Mouse (Mus musculus) limb, embryonic 12.5 days (tissue): Measurements from ENCODE around the gene Usp3. TPM values are rescaled to one million over a fixed set of nuclear protein-coding genes. Genes with fewer than 3 reads are reported as not detected.

Experiments
- ATAC-seq: fragments of 200-750 bp; cut with Nextera tagmentation; 2 replicates; pipeline ENCODE4 v1.8.0; 2017; ENCODE audit warnings: low read depth, moderate TSS enrichment; ENCODE audit not compliant: insufficient number of reproducible peaks, insufficient read depth, low FRiP score, low TSS enrichment
- H3K27ac ChIP-seq: fragments of 300-500 bp; sonication (generic); 2 replicates; pipeline ENCODE4 v1.5.1; 2016; ENCODE audit warnings: mild to moderate bottlenecking, moderate library complexity
- H3K27me3 ChIP-seq: fragments of 300-500 bp; sonication (generic); 2 replicates; pipeline ENCODE4 v1.6.1; 2016; ENCODE audit warnings: mild to moderate bottlenecking, moderate library complexity
- H3K36me3 ChIP-seq: fragments of 300-500 bp; sonication (generic); 2 replicates; pipeline ENCODE4 v1.6.1; 2016; ENCODE audit warnings: mild to moderate bottlenecking, moderate library complexity
- H3K4me1 ChIP-seq: fragments of 300-500 bp; sonication (generic); replicated peaks from 2 replicates; pipeline ENCODE4 v1.6.1; 2016
- H3K4me2 ChIP-seq: fragments of 300-500 bp; sonication (generic); 2 replicates; pipeline ENCODE4 v1.6.1; 2016; ENCODE audit warnings: mild to moderate bottlenecking, moderate library complexity
- H3K4me3 ChIP-seq: fragments of 300-500 bp; sonication (generic); replicated peaks from 2 replicates; pipeline ENCODE4 v1.5.1; 2016; ENCODE audit warnings: mild to moderate bottlenecking
- H3K9ac ChIP-seq: fragments of 300-500 bp; sonication (generic); replicated peaks from 2 replicates; pipeline ENCODE4 v1.6.1; 2016; ENCODE audit warnings: mild to moderate bottlenecking, moderate library complexity
- H3K9me3 ChIP-seq: fragments of 300-500 bp; sonication (generic); 2 replicates; pipeline ENCODE4 v1.6.1; 2016; ENCODE audit warnings: mild to moderate bottlenecking, moderate library complexity
- WGBS: fragments of 180-500 bp; shearing (Covaris S2); methylation state at CpG from one replicate; pipeline ENCODE4 v1.1.7; 2016; 5-methylcytosine and 5-hydroxymethylcytosine counted together
- polyA plus RNA-seq: library from polyadenylated mRNA; unstranded; fragments of >200 nt; fragmentation: Nextera tagmentation; extraction: Ambion mirVana; gene quantifications from 2 replicates; pipeline ENCODE4 v1.2.1, GENCODE M21; 2016

Usp3 gene
- polyA plus RNA-seq, 1 experiment from 2014 or later, result 88.4 TPM

DNA sequence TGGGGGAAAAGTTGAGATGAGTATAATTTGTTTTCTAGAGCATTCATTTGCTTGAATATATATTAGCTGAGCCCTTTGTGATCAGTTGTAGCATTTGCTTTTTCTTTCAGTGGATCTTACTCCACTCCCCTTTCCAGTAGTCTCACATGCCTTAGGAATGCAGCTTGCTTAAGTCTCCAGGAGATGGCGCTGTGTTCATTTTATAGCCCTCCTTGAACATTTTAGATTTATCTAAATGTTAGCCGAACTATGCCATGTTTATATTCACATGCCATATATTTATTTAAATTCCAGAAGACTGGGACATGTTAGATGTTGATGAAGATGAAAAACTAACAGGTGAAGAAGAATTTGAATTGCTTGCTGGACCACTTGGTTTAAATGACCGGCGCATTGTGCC is 127.9 kb downstream of the Usp3 start:
- Histone ChIP-seq H3K9ac (no peak overlapping the region), H3K4me2 (no peak overlapping the region), H3K27ac (no peak overlapping the region), H3K9me3 (no peaks in the 10 kb centered on the region), H3K4me3 (no peak overlapping the region), H3K36me3 (peaks cover 55% of the 10 kb centered on the region), H3K4me1 (no peaks in the 10 kb centered on the region), H3K27me3 (no peaks in the 10 kb centered on the region)
- no peak for ATAC-seq
- WGBS, result 62% methylated on average over 4 of the region's 4 CpGs

Other genes starting within 250 kb of the Usp3 start
- 27.4 and 30.3 TPM in 2 replicates for gene Herc1, start 242.7 kb downstream of the Usp3 start, polyA plus RNA-seq
- gene Fbxl22, start 78.5 kb downstream of the Usp3 start, polyA plus RNA-seq, result 3.3 and 3.4 TPM in 2 replicates
- gene Car12, start 120.5 kb upstream of the Usp3 start, polyA plus RNA-seq, result 10.4 and 12.1 TPM in 2 replicates
- gene Aph1b, start 202.3 kb upstream of the Usp3 start, polyA plus RNA-seq, result 13.5 and 14.4 TPM in 2 replicates
- gene Gm10647, start 203.9 kb upstream of the Usp3 start, polyA plus RNA-seq, result 0.87 and 1.2 TPM in 2 replicates
- gene Aph1c, start 241.6 kb upstream of the Usp3 start, polyA plus RNA-seq, result 1.1 and 2.4 TPM in 2 replicates